Mouse (Mus musculus) midbrain, embryonic 16.5 days (tissue): ENCODE data around the gene Clic1. TPM values are rescaled to one million over a fixed set of nuclear protein-coding genes. Genes with fewer than 3 reads are reported as not detected.

Experiments
- ATAC-seq: fragments of 200-750 bp; cut with Nextera tagmentation; 2 replicates; pipeline ENCODE4 v1.8.0; 2017; ENCODE audit warnings: moderate TSS enrichment
- H3K27ac ChIP-seq: fragments of 300-500 bp; sonication (generic); 2 replicates; pipeline ENCODE4 v1.5.1; 2014; ENCODE audit warnings: mild to moderate bottlenecking, low read length, mixed read lengths
- H3K27me3 ChIP-seq: fragments of 300-500 bp; sonication (generic); 2 replicates; pipeline ENCODE4 v1.6.1; 2014; ENCODE audit warnings: low read depth, low read length, mixed read lengths; ENCODE audit not compliant: control insufficient read depth, insufficient read depth
- H3K36me3 ChIP-seq: fragments of 300-500 bp; sonication (generic); 2 replicates; pipeline ENCODE4 v1.6.1; 2014; ENCODE audit warnings: mild to moderate bottlenecking, low read length, moderate library complexity, mixed read lengths; ENCODE audit not compliant: control insufficient read depth, insufficient read depth
- H3K4me1 ChIP-seq: fragments of 300-500 bp; sonication (generic); 2 replicates; pipeline ENCODE4 v1.6.1; 2014; ENCODE audit warnings: mild to moderate bottlenecking, low read length, mixed read lengths; ENCODE audit not compliant: control insufficient read depth, insufficient read depth
- H3K4me2 ChIP-seq: fragments of 300-500 bp; sonication (generic); 2 replicates; pipeline ENCODE4 v1.6.1; 2014; ENCODE audit warnings: mild to moderate bottlenecking, low read length, mixed read lengths
- H3K4me3 ChIP-seq: fragments of 300-500 bp; sonication (generic); 2 replicates; pipeline ENCODE4 v1.5.1; 2014; ENCODE audit warnings: low read depth, mild to moderate bottlenecking, low read length, moderate library complexity, mixed read lengths
- H3K9ac ChIP-seq: fragments of 300-500 bp; sonication (generic); 2 replicates; pipeline ENCODE4 v1.6.1; 2014; ENCODE audit warnings: low read depth, low read length, mixed read lengths
- H3K9me3 ChIP-seq: fragments of 300-500 bp; sonication (generic); replicated peaks from 2 replicates; pipeline ENCODE4 v1.6.1; 2014; ENCODE audit warnings: mild to moderate bottlenecking, low read length, mixed read lengths; ENCODE audit not compliant: control insufficient read depth, poor library complexity, severe bottlenecking
- WGBS: fragments of 180-500 bp; shearing (Covaris S2); extraction: QIAGEN DNeasy Blood & Tissue Kit; methylation state at CpG from one replicate; pipeline ENCODE4 v1.1.7; 2014; 5-methylcytosine and 5-hydroxymethylcytosine counted together
- polyA plus RNA-seq: library from polyadenylated mRNA; unstranded; fragments of >200 nt; fragmentation: Nextera tagmentation; extraction: Ambion mirVana; gene quantifications from 2 replicates; pipeline ENCODE4 v1.2.1, GENCODE M21; 2015

Gene Clic1
- polyA plus RNA-seq, 1 experiment from 2014 or later = 51.2 TPM

- Histone ChIP-seq H3K27ac (no peak overlapping the region), H3K4me2 (no peak overlapping the region), H3K36me3 (peaks cover 26% of the 10 kb centered on the region), H3K9me3 (no peaks in the 10 kb centered on the region), H3K9ac (no peak overlapping the region), H3K4me1 (no peaks in the 10 kb centered on the region; the same call in 1 of the 2 replicates), H3K27me3 (no peaks in the 10 kb centered on the region), H3K4me3 (no peak overlapping the region)
- WGBS = 85% methylated on average over 3 of the region's 3 CpGs
- no peak for ATAC-seq
Measured at GRCm38 (mm10) chr17:35018171-35018570, 31.6 kb upstream of the Clic1 start.

- Histone ChIP-seq H3K27ac (no peak overlapping the region), H3K4me3 (no peak overlapping the region), H3K4me1 (no peaks in the 10 kb centered on the region; the same call in 1 of the 2 replicates), H3K9me3 (no peaks in the 10 kb centered on the region), H3K9ac (no peak overlapping the region), H3K4me2 (no peak overlapping the region), H3K36me3 (peaks cover 9% of the 10 kb centered on the region), H3K27me3 (no peaks in the 10 kb centered on the region)
- 73% methylated on average over 11 of the region's 11 CpGs for WGBS
- no peak for ATAC-seq
Measured at GRCm38 (mm10) chr17:35019894-35020293, 29.9 kb upstream of the Clic1 start.

GRCm38 (mm10) chr17:35020551-35020950 is 29.2 kb upstream of the Clic1 start:
- no peak overlapping the region for H3K4me3 ChIP-seq
- H3K9me3 ChIP-seq = no peaks in the 10 kb centered on the region
- no peak overlapping the region for H3K9ac ChIP-seq
- peaks cover 5% of the 10 kb centered on the region for H3K36me3 ChIP-seq
- 83% methylated on average over 8 of the region's 8 CpGs for WGBS
- H3K27ac ChIP-seq = no peak overlapping the region
- no peak for ATAC-seq
- H3K4me2 ChIP-seq = no peak overlapping the region
- H3K4me1 ChIP-seq = no peaks in the 10 kb centered on the region; the same call in 1 of the 2 replicates
- H3K27me3 ChIP-seq = no peaks in the 10 kb centered on the region

- H3K27me3 ChIP-seq = no peaks in the 10 kb centered on the region
- no peak overlapping the region for H3K4me2 ChIP-seq
- WGBS = 3% methylated on average over 17 of the region's 17 CpGs
- H3K4me3 ChIP-seq = no peak overlapping the region
- ATAC-seq = no peak
- H3K4me1 ChIP-seq = no peaks in the 10 kb centered on the region; the same call in 1 of the 2 replicates
- no peaks in the 10 kb centered on the region for H3K9me3 ChIP-seq
- H3K36me3 ChIP-seq = peaks cover 3% of the 10 kb centered on the region; the same call in 1 of the 2 replicates
- H3K9ac ChIP-seq = no peak overlapping the region
- no peak overlapping the region for H3K27ac ChIP-seq
Measured at GRCm38 (mm10) chr17:35021163-35021808, 28.5 kb upstream of the Clic1 start.

- Histone ChIP-seq H3K9me3 (no peaks in the 10 kb centered on the region), H3K4me3 (no peak overlapping the region), H3K4me1 (no peaks in the 10 kb centered on the region; the same call in 1 of the 2 replicates), H3K27me3 (no peaks in the 10 kb centered on the region), H3K36me3 (no peaks in the 10 kb centered on the region), H3K9ac (no peak overlapping the region), H3K27ac (no peak overlapping the region), H3K4me2 (no peak overlapping the region)
- 51% methylated on average over 6 of the region's 6 CpGs for WGBS
- ATAC-seq = no peak
Measured at GRCm38 (mm10) chr17:35021842-35022477, 27.8 kb upstream of the Clic1 start.

GRCm38 (mm10) chr17:35022541-35023060 is 27.2 kb upstream of the Clic1 start:
- Histone ChIP-seq H3K27me3 (no peaks in the 10 kb centered on the region), H3K9ac (no peak overlapping the region), H3K27ac (no peak overlapping the region), H3K4me3 (no peak overlapping the region), H3K4me1 (no peaks in the 10 kb centered on the region; the same call in 1 of the 2 replicates), H3K4me2 (no peak overlapping the region), H3K36me3 (no peaks in the 10 kb centered on the region), H3K9me3 (no peaks in the 10 kb centered on the region)
- ATAC-seq = no peak
- 96% methylated on average over 8 of the region's 8 CpGs for WGBS

GRCm38 (mm10) chr17:35023221-35023620 is 26.5 kb upstream of the Clic1 start:
- no peaks in the 10 kb centered on the region for H3K9me3 ChIP-seq
- no peak overlapping the region for H3K4me3 ChIP-seq
- H3K4me2 ChIP-seq = no peak overlapping the region
- WGBS = 82% methylated on average over 5 of the region's 5 CpGs
- no peaks in the 10 kb centered on the region for H3K36me3 ChIP-seq
- no peaks in the 10 kb centered on the region; the same call in 1 of the 2 replicates for H3K4me1 ChIP-seq
- H3K9ac ChIP-seq = no peak overlapping the region
- no peak for ATAC-seq
- no peaks in the 10 kb centered on the region for H3K27me3 ChIP-seq
- H3K27ac ChIP-seq = no peak overlapping the region

GRCm38 (mm10) chr17:35023756-35024155 is 26.0 kb upstream of the Clic1 start:
- Histone ChIP-seq H3K9me3 (no peaks in the 10 kb centered on the region), H3K27ac (no peak overlapping the region), H3K9ac (no peak overlapping the region), H3K4me2 (no peak overlapping the region), H3K27me3 (no peaks in the 10 kb centered on the region), H3K4me3 (no peak overlapping the region), H3K4me1 (no peaks in the 10 kb centered on the region; the same call in 1 of the 2 replicates), H3K36me3 (no peaks in the 10 kb centered on the region)
- WGBS = 84% methylated on average over 4 of the region's 4 CpGs
- no peak for ATAC-seq

GRCm38 (mm10) chr17:35024261-35024660 is 25.5 kb upstream of the Clic1 start:
- no peak overlapping the region for H3K4me2 ChIP-seq
- 84% methylated on average over 12 of the region's 13 CpGs for WGBS
- ATAC-seq = no peak
- H3K9me3 ChIP-seq = no peaks in the 10 kb centered on the region
- H3K27ac ChIP-seq = no peak overlapping the region
- no peak overlapping the region for H3K9ac ChIP-seq
- H3K36me3 ChIP-seq = no peaks in the 10 kb centered on the region
- no peaks in the 10 kb centered on the region for H3K27me3 ChIP-seq
- H3K4me1 ChIP-seq = no peaks in the 10 kb centered on the region; the same call in 1 of the 2 replicates
- H3K4me3 ChIP-seq = no peak overlapping the region
